Mouse (Mus musculus): ENCODE results near the gene Asic2. TPM values are rescaled to one million over a fixed set of nuclear protein-coding genes. Genes with fewer than 3 reads are reported as not detected.
A peak's percentile ranks its signal among the peaks of the same experiment; 100 is the strongest.

Asic2 gene
- polyA plus RNA-seq, 1 experiment from 2014 or later, result 0.47 TPM

GRCm38 (mm10) chr11:81613869-81614620 lies 354.2 kb downstream of the Asic2 start:
- no peak for ATAC-seq (ENCODE audit: low FRiP score, low TSS enrichment)
- Histone ChIP-seq H3K9me3 (ENCODE audit: control insufficient read depth, low read length) (no peaks in the 10 kb centered on the region), H3K27me3 (ENCODE audit: control insufficient read depth, insufficient read depth, low read length) (no peaks in the 10 kb centered on the region), H3K27ac (replicated peaks) (no peak overlapping the region), H3K9ac (ENCODE audit: low read length) (no peak overlapping the region), H3K4me2 (replicated peaks; ENCODE audit: low read depth) (peak overlapping the region; percentile 40), H3K36me3 (ENCODE audit: control insufficient read depth, insufficient read depth, low read length) (no peaks in the 10 kb centered on the region), H3K4me1 (replicated peaks; ENCODE audit: control insufficient read depth, insufficient read depth) (no peaks in the 10 kb centered on the region; the same call in 1 of the 2 replicates), H3K4me3 (ENCODE audit: low read depth, low read length) (peak overlapping the region; percentile 18)
- DNase-seq (ENCODE audit: low spot score), result no peak
- no peak for TF ChIP-seq EP300 (optimal IDR thresholded peaks at IDR 0.05)
- TF ChIP-seq CTCF (IDR thresholded peaks at IDR 0.05; ENCODE audit: low read depth), result no peak
- WGBS, result 17% methylated on average over 10 of the region's 10 CpGs

GRCm38 (mm10) chr11:81612798-81613540 lies 355.3 kb downstream of the Asic2 start:
- peak; percentile 77 for DNase-seq (ENCODE audit: low spot score)
- peak overlapping the region; percentile 49 for H3K4me2 ChIP-seq (replicated peaks; ENCODE audit: low read depth)
- TF ChIP-seq EP300 (optimal IDR thresholded peaks at IDR 0.05), result no peak
- peak; percentile 96 for TF ChIP-seq CTCF (IDR thresholded peaks at IDR 0.05; ENCODE audit: low read depth)
- no peak overlapping the region for H3K27ac ChIP-seq (replicated peaks)
- ATAC-seq (ENCODE audit: low FRiP score, low TSS enrichment), result no peak
- H3K9ac ChIP-seq (ENCODE audit: low read length), result no peak overlapping the region
- no peaks in the 10 kb centered on the region; the same call in 1 of the 2 replicates for H3K4me1 ChIP-seq (replicated peaks; ENCODE audit: control insufficient read depth, insufficient read depth)
- no peaks in the 10 kb centered on the region for H3K36me3 ChIP-seq (ENCODE audit: control insufficient read depth, insufficient read depth, low read length)
- H3K27me3 ChIP-seq (ENCODE audit: control insufficient read depth, insufficient read depth, low read length), result no peaks in the 10 kb centered on the region
- H3K9me3 ChIP-seq (ENCODE audit: control insufficient read depth, low read length), result no peaks in the 10 kb centered on the region
- H3K4me3 ChIP-seq (ENCODE audit: low read depth, low read length), result peak overlapping the region; percentile 31; the same call in 1 of the 2 replicates
- 5% methylated on average over 17 of the region's 17 CpGs for WGBS

- Histone ChIP-seq H3K9ac (ENCODE audit: low read length) (no peak overlapping the region), H3K4me3 (ENCODE audit: low read depth, low read length) (peak overlapping the region; percentile 31; the same call in 1 of the 2 replicates), H3K4me1 (replicated peaks; ENCODE audit: control insufficient read depth, insufficient read depth) (no peaks in the 10 kb centered on the region; the same call in 1 of the 2 replicates), H3K36me3 (ENCODE audit: control insufficient read depth, insufficient read depth, low read length) (no peaks in the 10 kb centered on the region), H3K9me3 (ENCODE audit: control insufficient read depth, low read length) (no peaks in the 10 kb centered on the region), H3K27me3 (ENCODE audit: control insufficient read depth, insufficient read depth, low read length) (no peaks in the 10 kb centered on the region), H3K27ac (replicated peaks) (no peak overlapping the region), H3K4me2 (replicated peaks; ENCODE audit: low read depth) (peak overlapping the region; percentile 49)
- no peak for TF ChIP-seq CTCF (IDR thresholded peaks at IDR 0.05; ENCODE audit: low read depth)
- TF ChIP-seq EP300 (optimal IDR thresholded peaks at IDR 0.05), result no peak
- ATAC-seq (ENCODE audit: low FRiP score, low TSS enrichment) (no peak), DNase-seq (ENCODE audit: low spot score) (peak; percentile 24)
- 8% methylated on average over 20 of the region's 20 CpGs for WGBS
Measured at GRCm38 (mm10) chr11:81611948-81612797, 356.1 kb downstream of the Asic2 start.

- Histone ChIP-seq H3K4me2 (replicated peaks; ENCODE audit: low read depth) (no peak overlapping the region), H3K4me3 (ENCODE audit: low read depth, low read length) (no peak overlapping the region), H3K36me3 (ENCODE audit: control insufficient read depth, insufficient read depth, low read length) (no peaks in the 10 kb centered on the region), H3K9ac (ENCODE audit: low read length) (no peak overlapping the region), H3K4me1 (replicated peaks; ENCODE audit: control insufficient read depth, insufficient read depth) (no peaks in the 10 kb centered on the region; the same call in 1 of the 2 replicates), H3K27ac (replicated peaks) (no peak overlapping the region), H3K9me3 (ENCODE audit: control insufficient read depth, low read length) (no peaks in the 10 kb centered on the region), H3K27me3 (ENCODE audit: control insufficient read depth, insufficient read depth, low read length) (no peaks in the 10 kb centered on the region)
- no peak for TF ChIP-seq EP300 (optimal IDR thresholded peaks at IDR 0.05)
- no peak for TF ChIP-seq CTCF (IDR thresholded peaks at IDR 0.05; ENCODE audit: low read depth)
- ATAC-seq (ENCODE audit: low FRiP score, low TSS enrichment) (no peak), DNase-seq (ENCODE audit: low spot score) (no peak)
- 60% methylated on average over 5 of the region's 5 CpGs for WGBS
Measured at GRCm38 (mm10) chr11:81610506-81610905, 357.8 kb downstream of the Asic2 start.

GRCm38 (mm10) chr11:81602971-81603370 lies 365.3 kb downstream of the Asic2 start:
- Histone ChIP-seq H3K27me3 (ENCODE audit: control insufficient read depth, insufficient read depth, low read length) (no peaks in the 10 kb centered on the region), H3K9me3 (ENCODE audit: control insufficient read depth, low read length) (no peaks in the 10 kb centered on the region), H3K36me3 (ENCODE audit: control insufficient read depth, insufficient read depth, low read length) (no peaks in the 10 kb centered on the region), H3K4me2 (replicated peaks; ENCODE audit: low read depth) (no peak overlapping the region), H3K4me1 (replicated peaks; ENCODE audit: control insufficient read depth, insufficient read depth) (no peaks in the 10 kb centered on the region), H3K9ac (ENCODE audit: low read length) (no peak overlapping the region), H3K27ac (replicated peaks) (no peak overlapping the region), H3K4me3 (ENCODE audit: low read depth, low read length) (no peak overlapping the region)
- ATAC-seq (ENCODE audit: low FRiP score, low TSS enrichment) (no peak), DNase-seq (ENCODE audit: low spot score) (no peak)
- TF ChIP-seq CTCF (IDR thresholded peaks at IDR 0.05; ENCODE audit: low read depth) (no peak), EP300 (optimal IDR thresholded peaks at IDR 0.05) (no peak)
- 48% methylated on average over 4 of the region's 4 CpGs for WGBS

All from stomach, postnatal 0 days (tissue).